Mouse (Mus musculus) bone marrow macrophage, adult 2 months (primary cell): ENCODE measurements around the gene Acvrl1.

ENCODE experiments used
- CTCF ChIP-seq: IDR thresholded peaks from 2 replicates; pipeline ENCODE4 v1.5.1; 2012; ENCODE audit warnings: low read depth, mild to moderate bottlenecking, low read length, moderate library complexity
- POLR2A ChIP-seq: IDR thresholded peaks from 2 replicates; pipeline ENCODE4 v1.6.1; 2012; ENCODE audit warnings: mild to moderate bottlenecking, low read depth, low read length, borderline replicate concordance

DNA sequence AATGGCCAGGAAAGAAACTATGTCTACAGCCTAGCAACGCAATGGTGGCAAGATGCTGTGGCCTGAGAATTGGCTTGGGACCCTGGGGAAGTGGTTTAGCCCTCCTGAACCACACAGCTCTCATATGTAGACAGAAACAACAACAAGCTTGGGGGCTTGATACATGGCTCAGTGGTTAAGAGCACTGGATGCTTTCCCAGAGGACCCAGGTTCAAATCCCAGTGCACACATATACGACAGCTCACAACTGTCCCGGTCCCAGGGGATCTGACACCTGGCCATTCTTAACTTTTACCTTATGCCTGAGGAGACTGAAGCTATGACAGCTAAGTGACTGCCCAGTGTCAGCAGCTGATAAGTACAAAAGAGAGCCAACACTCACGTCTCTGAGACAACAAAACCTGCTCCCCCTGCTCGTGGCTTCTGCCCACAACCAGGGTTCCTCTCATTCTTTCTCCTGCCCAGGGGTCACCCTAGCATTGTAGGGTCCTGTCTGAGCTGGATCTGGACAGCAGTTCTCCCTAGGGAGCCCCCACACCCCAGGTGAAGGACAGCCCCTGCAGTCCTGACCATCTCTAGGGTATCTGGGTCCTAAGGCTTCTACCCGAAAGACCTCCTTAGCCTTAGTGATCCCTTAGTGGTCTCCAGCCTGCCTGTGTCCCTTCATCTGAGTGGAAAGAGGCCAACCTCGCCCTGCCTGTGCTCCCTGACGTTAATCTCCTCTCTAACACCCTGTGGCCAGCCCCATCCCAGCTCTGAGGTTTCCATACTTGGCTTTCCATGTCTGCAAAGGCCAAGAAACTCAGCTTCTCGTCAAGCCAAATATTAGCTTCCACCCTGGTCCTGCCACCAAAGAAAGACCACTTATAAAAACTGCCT lies 6.7 kb upstream of the Acvrl1 start:
- TF ChIP-seq POLR2A (no peak), CTCF (no peak)
